Mouse (Mus musculus) embryo, embryonic 10.5 days (tissue): ENCODE results near the gene Atp6v1e1.

Source experiments
- DNase-seq: peaks from one replicate; pipeline ENCODE4 v3.0.0-alpha.2; 2015; ENCODE audit warnings: low spot score

The Atp6v1e1 gene

DNA sequence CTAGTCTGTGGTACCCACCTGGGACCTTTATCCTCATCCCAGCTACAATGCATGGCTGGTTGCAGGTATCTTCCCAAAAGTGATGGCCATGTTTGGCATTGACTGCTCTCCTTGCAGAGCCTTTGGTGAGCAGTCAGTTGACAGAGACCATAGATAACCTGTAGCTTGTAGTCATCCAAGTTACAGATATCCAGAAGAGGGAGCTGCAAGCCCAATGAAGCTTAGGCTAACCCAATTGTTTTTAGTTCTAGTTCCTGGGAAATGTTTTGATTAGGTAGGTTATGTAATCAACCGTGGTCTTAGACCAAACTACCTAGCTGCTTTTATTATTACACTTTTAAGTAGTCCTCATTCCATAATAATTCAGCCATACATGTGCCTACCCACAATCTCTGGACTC lies 51.2 kb downstream of the Atp6v1e1 start:
- DNase-seq = no peak

GRCm38 (mm10) chr6:120769972-120770371 lies 52.6 kb downstream of the Atp6v1e1 start:
- no peak for DNase-seq

GRCm38 (mm10) chr6:120761151-120761550 lies 61.4 kb downstream of the Atp6v1e1 start:
- no peak for DNase-seq

GRCm38 (mm10) chr6:120746416-120746815 lies 76.2 kb downstream of the Atp6v1e1 start:
- no peak for DNase-seq
